Mouse (Mus musculus): Measurements from ENCODE around the gene Gm16181.

DNA sequence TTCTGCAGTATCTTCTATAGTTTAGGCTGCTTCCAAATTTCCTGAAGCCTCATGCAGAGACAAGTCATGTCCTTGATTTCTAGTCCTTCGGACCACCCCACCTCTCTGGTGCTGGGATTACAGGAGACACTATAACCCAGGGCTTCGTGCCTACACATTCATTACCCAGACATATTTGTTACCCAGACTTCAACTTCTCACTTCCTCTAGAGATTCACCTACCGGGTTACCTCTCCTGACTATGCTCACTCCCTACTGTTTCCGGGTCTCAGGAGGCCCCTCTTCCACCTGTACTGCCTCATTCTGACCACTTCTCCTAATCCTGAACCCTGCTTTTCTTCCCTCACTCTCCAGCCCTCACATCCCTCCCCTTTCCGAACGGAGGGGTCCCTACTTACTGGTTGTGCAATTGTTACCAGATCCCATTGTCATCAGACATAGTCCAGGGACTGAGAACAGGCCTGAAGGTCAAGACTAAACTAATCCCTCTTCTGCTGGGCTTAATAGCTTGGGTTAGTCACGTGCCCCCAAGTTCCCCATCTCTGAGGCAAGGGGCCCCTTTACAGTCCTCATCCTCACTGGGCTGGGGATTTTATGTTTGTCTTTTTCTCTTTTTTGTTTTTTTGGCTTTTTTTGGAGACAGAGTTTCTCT lies 32.5 kb upstream of the Gm16181 start, which contains the start of gene Lst1:
- TF ChIP-seq CTCF (conservative IDR thresholded peaks at IDR 0.05; ENCODE audit: insufficient read depth, insufficient read length, low read depth, low read length) (no peak), POLR2A (IDR thresholded peaks at IDR 0.05; ENCODE audit: low read depth, low read length) (no peak)

Data from kidney, adult 2 months (tissue).